Mouse (Mus musculus): ENCODE measurements around the gene Cfap61. TPM values are rescaled to one million over a fixed set of nuclear protein-coding genes. Genes with fewer than 3 reads are reported as not detected.
"Not testable (repeated sequence)": the region's sequence is repeated elsewhere in the genome, so short reads cannot be mapped to it uniquely, and the experiment has no call there.

Cfap61 gene
- polyA plus RNA-seq, 1 experiment from 2014 or later = 1.2 TPM

DNA sequence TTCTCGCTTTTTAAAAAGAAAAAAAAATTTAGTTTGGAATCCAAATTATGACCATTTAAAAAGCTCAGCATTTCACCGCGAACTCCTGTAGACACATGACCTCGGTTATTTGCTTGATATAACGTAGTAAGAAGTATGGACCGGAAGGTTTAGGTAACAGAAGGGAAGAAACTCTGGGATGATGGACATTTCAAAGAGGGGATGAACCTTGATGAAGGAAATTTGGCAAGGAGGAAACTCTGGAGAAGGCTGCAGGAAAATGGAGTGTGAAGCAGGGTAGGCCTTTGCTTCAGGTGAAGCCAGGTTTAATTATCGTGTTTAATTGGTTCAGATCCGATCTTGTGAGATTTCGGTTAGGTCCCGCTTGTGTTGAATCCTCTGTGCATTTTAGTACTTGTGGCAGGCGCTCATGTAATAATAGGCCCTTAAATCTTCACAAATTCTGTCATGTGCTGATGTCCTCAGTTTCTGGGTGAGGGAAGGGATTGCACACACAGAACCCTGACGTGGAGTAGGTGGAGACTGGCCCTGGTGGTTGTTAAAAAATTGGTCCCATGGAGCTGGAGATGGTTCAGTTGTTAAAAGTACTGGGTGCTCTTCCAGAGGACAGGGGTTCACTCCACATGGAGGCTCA is 30.5 kb upstream of the Cfap61 start:
- ATAC-seq (ENCODE audit: borderline replicate concordance, extremely low read depth, low FRiP score, low TSS enrichment) = no peak
- WGBS = 27% methylated on average over 12 of the region's 12 CpGs
- Histone ChIP-seq H3K27ac (no peak overlapping the region), H3K9me3 (no peaks in the 10 kb centered on the region), H3K4me3 (peak overlapping the region; percentile 92), H3K9ac (peak overlapping the region; percentile 85), H3K36me3 (peaks cover 15% of the 10 kb centered on the region), H3K27me3 (no peaks in the 10 kb centered on the region), H3K4me2 (peak overlapping the region; percentile 53), H3K4me1 (peaks cover 19% of the 10 kb centered on the region)

- H3K9me3 ChIP-seq = no peaks in the 10 kb centered on the region
- WGBS = 72% methylated on average over 6 of the region's 6 CpGs
- peaks cover 19% of the 10 kb centered on the region for H3K4me1 ChIP-seq
- no peak for ATAC-seq (ENCODE audit: borderline replicate concordance, extremely low read depth, low FRiP score, low TSS enrichment)
- H3K9ac ChIP-seq = no peak overlapping the region
- no peak overlapping the region for H3K4me3 ChIP-seq
- H3K27ac ChIP-seq = no peak overlapping the region
- peaks cover 23% of the 10 kb centered on the region for H3K36me3 ChIP-seq
- no peak overlapping the region for H3K4me2 ChIP-seq
- no peaks in the 10 kb centered on the region for H3K27me3 ChIP-seq
Observed at GRCm38 (mm10) chr2:145905156-145905555, 29.4 kb upstream of the Cfap61 start.

- not testable (repeated sequence) for H3K4me2 ChIP-seq; H3K27me3 ChIP-seq; H3K27ac ChIP-seq; H3K9ac ChIP-seq; H3K4me3 ChIP-seq; ATAC-seq (ENCODE audit: borderline replicate concordance, extremely low read depth, low FRiP score, low TSS enrichment); H3K9me3 ChIP-seq
- Histone ChIP-seq H3K36me3 (peaks cover 30% of the 10 kb centered on the region), H3K4me1 (peaks cover 19% of the 10 kb centered on the region)
- 33% methylated on average over 4 of the region's 4 CpGs for WGBS
Observed at GRCm38 (mm10) chr2:145905884-145906283, 28.7 kb upstream of the Cfap61 start.

- ATAC-seq (ENCODE audit: borderline replicate concordance, extremely low read depth, low FRiP score, low TSS enrichment) = no peak
- no peak overlapping the region for H3K4me3 ChIP-seq
- H3K27me3 ChIP-seq = no peaks in the 10 kb centered on the region
- no peak overlapping the region for H3K9ac ChIP-seq
- H3K9me3 ChIP-seq = no peaks in the 10 kb centered on the region
- no peak overlapping the region for H3K4me2 ChIP-seq
- no peaks in the 10 kb centered on the region for H3K4me1 ChIP-seq
- H3K27ac ChIP-seq = no peak overlapping the region
- WGBS = 79% methylated on average over 8 of the region's 8 CpGs
- peaks cover 83% of the 10 kb centered on the region for H3K36me3 ChIP-seq
Observed at GRCm38 (mm10) chr2:145920941-145921650, 13.5 kb upstream of the Cfap61 start.

- Histone ChIP-seq H3K4me3 (no peak overlapping the region), H3K27ac (no peak overlapping the region), H3K27me3 (no peaks in the 10 kb centered on the region), H3K9me3 (no peaks in the 10 kb centered on the region), H3K9ac (no peak overlapping the region), H3K4me2 (no peak overlapping the region), H3K36me3 (0 out of 2 replicates have a peak, but pooled peaks cover 3% of the 10 kb centered on the region), H3K4me1 (peaks cover 9% of the 10 kb centered on the region)
- 73% methylated on average over 8 of the region's 8 CpGs for WGBS
- no peak for ATAC-seq (ENCODE audit: borderline replicate concordance, extremely low read depth, low FRiP score, low TSS enrichment)
Observed at GRCm38 (mm10) chr2:145936975-145937374, 2.4 kb downstream of the Cfap61 start.

DNA sequence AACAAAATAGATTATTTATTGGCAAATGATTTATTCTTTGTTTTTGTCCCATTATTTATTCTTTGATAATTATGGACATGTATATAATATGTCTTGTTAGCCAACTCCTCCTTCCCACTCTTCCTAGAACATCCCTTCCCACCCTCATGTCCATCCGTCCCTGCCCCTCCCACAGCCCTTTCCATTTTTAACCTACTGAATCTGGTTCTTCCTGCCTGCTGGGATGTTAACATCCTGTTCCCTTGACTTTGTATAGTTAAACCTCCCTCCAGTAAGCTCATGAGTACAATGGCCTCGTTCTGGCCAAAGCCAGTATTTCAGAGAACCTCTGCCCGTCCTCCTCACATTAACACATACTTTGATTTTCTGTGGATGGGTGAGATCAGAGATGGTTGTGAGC is 6.8 kb downstream of the Cfap61 start:
- ATAC-seq (ENCODE audit: borderline replicate concordance, extremely low read depth, low FRiP score, low TSS enrichment) = no peak
- WGBS = 43% methylated on average over 3 of the region's 3 CpGs
- H3K4me3 ChIP-seq = no peak overlapping the region

GRCm38 (mm10) chr2:145944286-145944685 is 9.7 kb downstream of the Cfap61 start:
- Histone ChIP-seq H3K27me3 (no peaks in the 10 kb centered on the region), H3K4me3 (no peak overlapping the region), H3K36me3 (no peaks in the 10 kb centered on the region), H3K9ac (no peak overlapping the region), H3K9me3 (no peaks in the 10 kb centered on the region), H3K4me1 (no peaks in the 10 kb centered on the region), H3K4me2 (no peak overlapping the region), H3K27ac (no peak overlapping the region)
- no peak for ATAC-seq (ENCODE audit: borderline replicate concordance, extremely low read depth, low FRiP score, low TSS enrichment)
- 83% methylated on average over 3 of the region's 3 CpGs for WGBS

More for the DNA sequence above, 6.8 kb downstream of the Cfap61 start:
- Histone ChIP-seq H3K4me1 (no peaks in the 10 kb centered on the region), H3K9me3 (no peaks in the 10 kb centered on the region), H3K27me3 (no peaks in the 10 kb centered on the region), H3K4me2 (no peak overlapping the region), H3K36me3 (no peaks in the 10 kb centered on the region), H3K27ac (no peak overlapping the region; the same call in 1 of the 2 replicates), H3K9ac (no peak overlapping the region)

- Histone ChIP-seq H3K27me3 (no peaks in the 10 kb centered on the region), H3K4me1 (no peaks in the 10 kb centered on the region), H3K4me3 (no peak overlapping the region), H3K27ac (no peak overlapping the region), H3K9me3 (no peaks in the 10 kb centered on the region), H3K4me2 (no peak overlapping the region), H3K36me3 (no peaks in the 10 kb centered on the region), H3K9ac (no peak overlapping the region)
- 69% methylated on average over 7 of the region's 7 CpGs for WGBS
- no peak for ATAC-seq (ENCODE audit: borderline replicate concordance, extremely low read depth, low FRiP score, low TSS enrichment)
Observed at GRCm38 (mm10) chr2:145948402-145948954, 13.9 kb downstream of the Cfap61 start.

DNA sequence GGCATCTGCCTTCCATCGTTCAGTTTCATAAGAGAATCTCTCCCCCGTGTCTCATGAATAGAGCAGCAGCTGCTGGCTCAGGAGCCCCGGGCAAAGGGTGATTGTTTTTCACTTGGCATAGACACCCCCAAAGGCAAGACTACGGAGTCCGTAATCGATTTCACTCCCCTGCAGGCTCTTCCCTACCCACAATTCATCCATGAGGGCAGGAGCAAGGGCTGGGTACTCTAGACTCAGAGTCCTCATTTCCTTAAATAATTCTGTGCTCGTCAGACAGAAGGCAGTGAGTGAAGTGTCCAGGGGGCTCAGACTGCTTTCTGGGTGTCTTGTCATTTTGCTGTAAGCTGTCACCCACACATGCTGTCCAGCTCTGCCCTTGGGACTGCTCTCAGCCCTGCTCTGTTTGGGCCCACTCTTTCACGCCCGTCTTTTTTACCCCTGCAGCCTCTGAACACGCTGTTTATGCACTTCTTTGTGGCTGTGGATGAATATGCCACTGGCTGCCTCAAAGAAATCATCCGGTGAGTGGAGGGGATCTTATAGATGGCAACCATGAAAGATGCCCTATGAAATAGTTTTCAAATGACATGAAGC is 15.0 kb downstream of the Cfap61 start:
- no peaks in the 10 kb centered on the region for H3K27me3 ChIP-seq
- no peaks in the 10 kb centered on the region for H3K4me1 ChIP-seq
- no peaks in the 10 kb centered on the region for H3K9me3 ChIP-seq
- WGBS = 48% methylated on average over 11 of the region's 11 CpGs
- no peak overlapping the region for H3K9ac ChIP-seq
- no peaks in the 10 kb centered on the region for H3K36me3 ChIP-seq
- no peak overlapping the region for H3K4me2 ChIP-seq
- no peak for ATAC-seq (ENCODE audit: borderline replicate concordance, extremely low read depth, low FRiP score, low TSS enrichment)
- H3K4me3 ChIP-seq = no peak overlapping the region
- H3K27ac ChIP-seq = no peak overlapping the region

DNA sequence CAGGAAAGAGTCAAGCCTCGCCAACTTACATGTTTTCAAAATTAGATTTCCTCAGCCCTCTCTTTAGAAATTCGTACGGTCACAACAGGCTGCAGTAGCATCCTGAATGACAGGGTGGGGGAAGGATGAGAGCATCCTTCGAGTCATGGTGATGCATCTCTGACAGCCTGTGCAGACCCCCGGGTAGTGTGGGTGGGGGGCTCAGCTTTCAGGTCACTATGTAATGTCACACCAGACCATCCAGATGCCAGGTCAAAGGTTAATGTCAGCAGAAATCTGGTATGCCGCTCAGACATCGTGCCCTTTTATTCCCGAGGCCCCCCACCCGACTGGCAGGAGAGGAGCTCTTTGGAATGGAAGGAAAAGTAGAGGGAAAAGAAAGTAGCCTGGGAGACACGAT is 15.7 kb downstream of the Cfap61 start:
- Histone ChIP-seq H3K4me1 (no peaks in the 10 kb centered on the region), H3K36me3 (no peaks in the 10 kb centered on the region), H3K4me2 (no peak overlapping the region), H3K9me3 (no peaks in the 10 kb centered on the region), H3K27ac (no peak overlapping the region), H3K9ac (no peak overlapping the region), H3K27me3 (no peaks in the 10 kb centered on the region), H3K4me3 (no peak overlapping the region)
- ATAC-seq (ENCODE audit: borderline replicate concordance, extremely low read depth, low FRiP score, low TSS enrichment) = no peak
- 31% methylated on average over 10 of the region's 10 CpGs for WGBS

DNA sequence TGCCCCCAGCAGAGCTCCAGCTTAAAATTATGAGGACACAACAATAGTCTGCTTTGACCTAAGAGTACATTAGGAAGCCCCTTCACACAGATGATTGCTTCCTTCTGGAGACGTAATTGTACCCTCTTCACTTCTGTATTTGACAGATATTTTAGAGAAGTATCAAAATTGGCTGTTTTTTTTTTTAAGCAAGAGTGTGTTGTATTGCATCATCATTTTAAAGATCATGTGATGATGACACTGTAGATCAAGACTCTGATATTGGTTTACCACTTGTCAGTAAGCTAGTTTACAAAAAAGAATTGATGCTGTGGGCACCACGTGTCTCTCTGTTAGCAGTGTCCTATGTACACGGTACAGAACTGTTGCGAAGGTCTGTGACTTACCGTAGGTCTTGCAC is 18.1 kb downstream of the Cfap61 start:
- Histone ChIP-seq H3K27ac (no peak overlapping the region), H3K36me3 (no peaks in the 10 kb centered on the region), H3K4me1 (no peaks in the 10 kb centered on the region), H3K9me3 (no peaks in the 10 kb centered on the region), H3K4me3 (no peak overlapping the region), H3K4me2 (no peak overlapping the region), H3K27me3 (no peaks in the 10 kb centered on the region), H3K9ac (no peak overlapping the region)
- no peak for ATAC-seq (ENCODE audit: borderline replicate concordance, extremely low read depth, low FRiP score, low TSS enrichment)
- WGBS = 72% methylated on average over 5 of the region's 5 CpGs

DNA sequence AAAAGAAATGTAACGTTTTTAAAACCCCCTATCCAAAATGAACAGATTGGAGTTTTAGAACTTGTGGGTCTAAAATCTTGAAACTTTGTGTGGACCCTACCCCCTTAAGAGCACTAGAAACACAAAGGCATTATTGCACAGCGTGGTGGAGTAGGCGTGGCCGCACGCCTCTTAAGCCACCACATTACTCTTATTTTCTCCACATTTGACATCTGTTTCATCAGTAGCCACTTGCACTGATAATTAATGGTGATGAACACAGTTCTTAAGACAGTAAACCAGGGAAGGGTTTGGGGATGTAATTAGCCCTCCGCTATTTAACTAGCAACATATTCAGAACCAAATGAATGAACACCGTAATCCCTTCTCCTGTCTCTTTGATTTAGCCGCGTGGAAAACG is 21.3 kb downstream of the Cfap61 start:
- Histone ChIP-seq H3K27ac (no peak overlapping the region), H3K9ac (no peak overlapping the region), H3K9me3 (no peaks in the 10 kb centered on the region), H3K4me3 (no peak overlapping the region), H3K36me3 (no peaks in the 10 kb centered on the region), H3K4me1 (no peaks in the 10 kb centered on the region), H3K27me3 (peaks cover 4% of the 10 kb centered on the region; the same call in 1 of the 2 replicates), H3K4me2 (no peak overlapping the region)
- WGBS = 74% methylated on average over 10 of the region's 10 CpGs
- no peak for ATAC-seq (ENCODE audit: borderline replicate concordance, extremely low read depth, low FRiP score, low TSS enrichment)
